Mouse (Mus musculus) hindbrain, embryonic 14.5 days (tissue): ENCODE measurements around the gene Mgat4e. TPM values are rescaled to one million over a fixed set of nuclear protein-coding genes. Genes with fewer than 3 reads are reported as not detected.
"Not testable (repeated sequence)": the region's sequence is repeated elsewhere in the genome, so short reads cannot be mapped to it uniquely, and the experiment has no call there.

Experiments
- ATAC-seq: fragments of 200-750 bp; cut with Nextera tagmentation; 2 replicates; pipeline ENCODE4 v1.8.0; 2017; ENCODE audit warnings: moderate number of reproducible peaks, mild to moderate bottlenecking, moderate TSS enrichment, moderate library complexity; ENCODE audit not compliant: low FRiP score
- DNase-seq: peaks from one replicate; pipeline ENCODE4 v3.0.0-alpha.2; 2015; ENCODE audit warnings: low spot score
- H3K27ac ChIP-seq: fragments of 300-500 bp; sonication (generic); 2 replicates; pipeline ENCODE4 v1.5.1; 2014; ENCODE audit warnings: mild to moderate bottlenecking, moderate library complexity
- H3K27me3 ChIP-seq: fragments of 300-500 bp; sonication (generic); 2 replicates; pipeline ENCODE4 v1.6.1; 2014; ENCODE audit warnings: mild to moderate bottlenecking, low read length, mixed read lengths; ENCODE audit not compliant: control insufficient read depth, insufficient read depth
- H3K36me3 ChIP-seq: fragments of 300-500 bp; sonication (generic); replicated peaks from 2 replicates; pipeline ENCODE4 v1.6.1; 2014; ENCODE audit not compliant: control insufficient read depth, insufficient read depth
- H3K4me1 ChIP-seq: fragments of 300-500 bp; sonication (generic); replicated peaks from 2 replicates; pipeline ENCODE4 v1.6.1; 2014; ENCODE audit warnings: antibody characterized with exemption, low read length, mixed read lengths; ENCODE audit not compliant: control insufficient read depth, insufficient read depth
- H3K4me2 ChIP-seq: fragments of 300-500 bp; sonication (generic); replicated peaks from 2 replicates; pipeline ENCODE4 v1.6.1; 2014; ENCODE audit warnings: mild to moderate bottlenecking, moderate library complexity
- H3K4me3 ChIP-seq: fragments of 300-500 bp; sonication (generic); replicated peaks from 2 replicates; pipeline ENCODE4 v1.5.1; 2014; ENCODE audit warnings: mild to moderate bottlenecking, low read length
- H3K9ac ChIP-seq: fragments of 300-500 bp; sonication (generic); 2 replicates; pipeline ENCODE4 v1.6.1; 2014
- H3K9me3 ChIP-seq: fragments of 300-500 bp; sonication (generic); 2 replicates; pipeline ENCODE4 v1.6.1; 2016; ENCODE audit warnings: low read length; ENCODE audit not compliant: control insufficient read depth
- WGBS: fragments of 180-500 bp; shearing (Covaris S2); extraction: QIAGEN DNeasy Blood & Tissue Kit; methylation state at CpG from one replicate; pipeline ENCODE4 v1.1.7; 2014; 5-methylcytosine and 5-hydroxymethylcytosine counted together
- polyA plus RNA-seq: library from polyadenylated mRNA; unstranded; fragments of >200 nt; fragmentation: Nextera tagmentation; extraction: Ambion mirVana; gene quantifications from 2 replicates; pipeline ENCODE4 v1.2.1, GENCODE M21; 2014

Gene Mgat4e
- polyA plus RNA-seq, 1 experiment from 2014 or later = not detected

GRCm38 (mm10) chr1:134535513-134535912, 14.0 kb downstream of the Mgat4e start:
- Histone ChIP-seq H3K4me2 (no peak overlapping the region), H3K27ac (no peak overlapping the region), H3K36me3 (no peaks in the 10 kb centered on the region), H3K4me3 (no peak overlapping the region), H3K4me1 (no peaks in the 10 kb centered on the region), H3K9ac (no peak overlapping the region), H3K9me3 (no peaks in the 10 kb centered on the region), H3K27me3 (no peaks in the 10 kb centered on the region)
- 75% methylated on average over 3 of the region's 3 CpGs for WGBS
- DNase-seq (no peak), ATAC-seq (no peak)

- Histone ChIP-seq H3K4me1 (no peaks in the 10 kb centered on the region), H3K27ac (no peak overlapping the region), H3K4me2 (no peak overlapping the region), H3K4me3 (no peak overlapping the region), H3K9ac (no peak overlapping the region), H3K36me3 (no peaks in the 10 kb centered on the region), H3K9me3 (no peaks in the 10 kb centered on the region), H3K27me3 (no peaks in the 10 kb centered on the region)
- DNase-seq = no peak
- WGBS = 97% methylated on average over 1 of the region's 1 CpGs
- ATAC-seq = no peak
Measured at GRCm38 (mm10) chr1:134535054-134535453, 14.4 kb downstream of the Mgat4e start.

GRCm38 (mm10) chr1:134533710-134534109, 15.8 kb downstream of the Mgat4e start:
- H3K4me1 ChIP-seq, H3K4me2 ChIP-seq, H3K27ac ChIP-seq, ATAC-seq, H3K27me3 ChIP-seq, H3K9ac ChIP-seq, H3K9me3 ChIP-seq, DNase-seq, H3K36me3 ChIP-seq, H3K4me3 ChIP-seq: not testable (repeated sequence)
- WGBS = 94% methylated on average over 10 of the region's 10 CpGs

GRCm38 (mm10) chr1:134530618-134531017, 18.9 kb downstream of the Mgat4e start:
- ATAC-seq = peak; percentile 69; the same call in 1 of the 2 replicates
- 76% methylated on average over 6 of the region's 6 CpGs for WGBS

GRCm38 (mm10) chr1:134526752-134527151, 22.7 kb downstream of the Mgat4e start:
- no peaks in the 10 kb centered on the region for H3K4me1 ChIP-seq
- H3K4me2 ChIP-seq = no peak overlapping the region
- no peaks in the 10 kb centered on the region for H3K27me3 ChIP-seq
- DNase-seq (no peak), ATAC-seq (no peak)
- H3K9ac ChIP-seq = no peak overlapping the region
- 85% methylated on average over 6 of the region's 6 CpGs for WGBS
- no peaks in the 10 kb centered on the region for H3K36me3 ChIP-seq
- H3K9me3 ChIP-seq = no peaks in the 10 kb centered on the region
- no peak overlapping the region for H3K4me3 ChIP-seq
- no peak overlapping the region for H3K27ac ChIP-seq

More at GRCm38 (mm10) chr1:134530618-134531017, 18.9 kb downstream of the Mgat4e start:
- H3K36me3 ChIP-seq = no peaks in the 10 kb centered on the region
- no peaks in the 10 kb centered on the region for H3K9me3 ChIP-seq
- DNase-seq = no peak
- no peak overlapping the region for H3K27ac ChIP-seq
- no peaks in the 10 kb centered on the region for H3K4me1 ChIP-seq
- H3K4me2 ChIP-seq = no peak overlapping the region
- H3K4me3 ChIP-seq = no peak overlapping the region
- no peak overlapping the region for H3K9ac ChIP-seq
- no peaks in the 10 kb centered on the region for H3K27me3 ChIP-seq

- ATAC-seq (no peak), DNase-seq (no peak)
- 96% methylated on average over 1 of the region's 1 CpGs for WGBS
- Histone ChIP-seq H3K36me3 (no peaks in the 10 kb centered on the region), H3K27me3 (no peaks in the 10 kb centered on the region), H3K4me3 (no peak overlapping the region), H3K27ac (no peak overlapping the region), H3K9me3 (no peaks in the 10 kb centered on the region), H3K4me2 (no peak overlapping the region), H3K4me1 (no peaks in the 10 kb centered on the region), H3K9ac (no peak overlapping the region)
Measured at GRCm38 (mm10) chr1:134525015-134525414, 24.5 kb downstream of the Mgat4e start.

GRCm38 (mm10) chr1:134524424-134524823, 25.1 kb downstream of the Mgat4e start:
- Histone ChIP-seq H3K27me3 (no peaks in the 10 kb centered on the region), H3K36me3 (no peaks in the 10 kb centered on the region), H3K9ac (no peak overlapping the region), H3K4me2 (no peak overlapping the region), H3K4me1 (no peaks in the 10 kb centered on the region), H3K27ac (no peak overlapping the region), H3K9me3 (no peaks in the 10 kb centered on the region), H3K4me3 (no peak overlapping the region)
- WGBS = 68% methylated on average over 5 of the region's 5 CpGs
- ATAC-seq (no peak), DNase-seq (no peak)

GRCm38 (mm10) chr1:134522325-134522724, 27.2 kb downstream of the Mgat4e start:
- H3K27me3 ChIP-seq = no peaks in the 10 kb centered on the region
- H3K4me3 ChIP-seq = no peak overlapping the region
- 65% methylated on average over 2 of the region's 2 CpGs for WGBS
- no peaks in the 10 kb centered on the region for H3K4me1 ChIP-seq
- no peaks in the 10 kb centered on the region for H3K9me3 ChIP-seq
- ATAC-seq (no peak), DNase-seq (no peak)
- no peak overlapping the region for H3K27ac ChIP-seq
- H3K4me2 ChIP-seq = no peak overlapping the region
- H3K36me3 ChIP-seq = no peaks in the 10 kb centered on the region
- H3K9ac ChIP-seq = no peak overlapping the region

- 87% methylated on average over 7 of the region's 7 CpGs for WGBS
- Histone ChIP-seq H3K27ac (no peak overlapping the region), H3K9ac (no peak overlapping the region), H3K4me3 (no peak overlapping the region), H3K4me2 (no peak overlapping the region), H3K9me3 (no peaks in the 10 kb centered on the region), H3K36me3 (no peaks in the 10 kb centered on the region), H3K4me1 (peaks cover 6% of the 10 kb centered on the region; the same call in 1 of the 2 replicates), H3K27me3 (no peaks in the 10 kb centered on the region)
- DNase-seq (no peak), ATAC-seq (no peak)
Measured at GRCm38 (mm10) chr1:134521163-134521562, 28.3 kb downstream of the Mgat4e start.
